Mouse (Mus musculus) left cerebral cortex, adult 18-20 months (tissue): ENCODE results near the gene Rhof. TPM values are rescaled to one million over a fixed set of nuclear protein-coding genes. Genes with fewer than 3 reads are reported as not detected.

ENCODE experiments used
- DNase-seq, 2 experiments: peaks; one replicate each; pipeline ENCODE4 v3.0.0; 2021 to 2022; ENCODE audit warnings: low spot score in 2 of 2, mixed read lengths in 1 of 2
- total RNA-seq, 2 experiments: library from RNA; stranded (reverse); gene quantifications; 2 replicates each; pipeline ENCODE4 v1.2.3; 2021

Rhof gene
- total RNA-seq, 2 experiments from 2014 or later: 50.5 to 51.0 TPM

GRCm38 (mm10) chr5:123117773-123118172, 14.7 kb downstream of the Rhof start:
- DNase-seq: no peak

- DNase-seq: peak; percentile 77 to 78
Observed at GRCm38 (mm10) chr5:123117257-123117656, 15.2 kb downstream of the Rhof start.

GRCm38 (mm10) chr5:123116080-123116479, 16.4 kb downstream of the Rhof start:
- no peak for DNase-seq

- peak in 1 of 2 experiments; percentile 45 for DNase-seq
Observed at GRCm38 (mm10) chr5:123114924-123115323, 17.6 kb downstream of the Rhof start.

- DNase-seq: no peak
Observed at GRCm38 (mm10) chr5:123114109-123114508, 18.4 kb downstream of the Rhof start.

GRCm38 (mm10) chr5:123110296-123110721, 22.2 kb downstream of the Rhof start:
- no peak for DNase-seq

- DNase-seq: peak in 1 of 2 experiments; percentile 31
Observed at GRCm38 (mm10) chr5:123109452-123110203, 22.9 kb downstream of the Rhof start.

GRCm38 (mm10) chr5:123104769-123105168, 27.7 kb downstream of the Rhof start:
- no peak for DNase-seq

- DNase-seq: no peak
Observed at GRCm38 (mm10) chr5:123103556-123103955, 28.9 kb downstream of the Rhof start.

GRCm38 (mm10) chr5:123102376-123102775, 30.1 kb downstream of the Rhof start:
- DNase-seq: no peak

GRCm38 (mm10) chr5:123098487-123098886, 34.0 kb downstream of the Rhof start:
- DNase-seq: no peak

- no peak for DNase-seq
Observed at GRCm38 (mm10) chr5:123096299-123096698, 36.2 kb downstream of the Rhof start.

GRCm38 (mm10) chr5:123094238-123094991, 38.1 kb downstream of the Rhof start:
- DNase-seq: no peak

GRCm38 (mm10) chr5:123093077-123093633, 39.3 kb downstream of the Rhof start:
- DNase-seq: no peak

GRCm38 (mm10) chr5:123090560-123091306, 41.8 kb downstream of the Rhof start:
- no peak for DNase-seq

- DNase-seq: no peak
Observed at GRCm38 (mm10) chr5:123088784-123089183, 43.7 kb downstream of the Rhof start.

- no peak for DNase-seq
Observed at GRCm38 (mm10) chr5:123086501-123086900, 46.0 kb downstream of the Rhof start.

- no peak for DNase-seq
Observed at GRCm38 (mm10) chr5:123083340-123084050, 49.0 kb downstream of the Rhof start.

- DNase-seq: no peak
Observed at GRCm38 (mm10) chr5:123080510-123080909, 52.0 kb downstream of the Rhof start.

- no peak for DNase-seq
Observed at GRCm38 (mm10) chr5:123080041-123080440, 52.5 kb downstream of the Rhof start.

GRCm38 (mm10) chr5:123079568-123079967, 52.9 kb downstream of the Rhof start:
- no peak for DNase-seq
